10 mouse cellular contexts compared by ENCODE assay signal in genomic region chr19:7299052-7299451, GRCm38 (mm10). TPM values are rescaled to one million over a fixed set of nuclear protein-coding genes. Genes with fewer than 3 reads are reported as not detected.
A peak's percentile ranks its signal among the peaks of the same experiment; 100 is the strongest.
DNase-seq lines count a peak whose midpoint lies in the region; ATAC-seq and TF ChIP-seq lines count a peak whose summit lies in the region.
"Had no signal": no experiment of that assay in that cellular context is flagged by ENCODE, and none has a peak within 500 bp of the region (broad histone marks: within the 10 kb centered on the region; RNA-seq: fewer than 3 reads in every experiment).

No protein-coding gene starts in this region.

- peaks cover 2% of the 10 kb centered on the region; the same call in 1 of the 2 replicates for H3K79me2 ChIP-seq in heart, adult 2 months (replicated peaks; ENCODE audit: control insufficient read depth, insufficient read depth, low read length)

- H3K9me3 ChIP-seq in heart, embryonic 11.5 days (replicated peaks; ENCODE audit: control insufficient read depth, low read length): no peaks in the 10 kb centered on the region
- H3K9me3 ChIP-seq: limb, embryonic 12.5 days had no signal

- TF ChIP-seq CTCF in heart, adult 2 months (IDR thresholded peaks at IDR 0.05): no peak

- no peak for DNase-seq in heart, adult 2 months
- DNase-seq in right cerebral cortex, adult 18-20 months: peak; percentile 86
- no peak for DNase-seq in right cerebral cortex, postnatal 4 days
- peak; percentile 66 to 77 for DNase-seq in left cerebral cortex, postnatal 36 days (ENCODE audit: low spot score in 2 of 2)
- no peak for DNase-seq in embryo, embryonic 9.5 days (ENCODE audit: extremely low spot score)
- no peak for DNase-seq in adrenal gland, postnatal 36 days
- DNase-seq in spleen, adult 18-20 months: no peak
- DNase-seq: heart, postnatal 10 days had no signal

- H3K36me3 ChIP-seq in heart, embryonic 11.5 days (ENCODE audit: control insufficient read depth, insufficient read depth, low read length): no peaks in the 10 kb centered on the region; the same call in 1 of the 2 replicates
- H3K36me3 ChIP-seq in heart, adult 2 months (ENCODE audit: control insufficient read depth, insufficient read depth, low read length): peaks cover 3% of the 10 kb centered on the region; the same call in 1 of the 2 replicates

- no peak for TF ChIP-seq POLR2A in heart, adult 2 months (IDR thresholded peaks at IDR 0.05; ENCODE audit: insufficient read depth, low read depth, low read length)

- peaks cover 29% of the 10 kb centered on the region for H3K4me1 ChIP-seq in heart, embryonic 11.5 days (ENCODE audit: control insufficient read depth, insufficient read depth, low read length)
- peaks cover 24% of the 10 kb centered on the region for H3K4me1 ChIP-seq in heart, adult 2 months (ENCODE audit: control insufficient read depth, insufficient read depth, low read length)

- no peak overlapping the region for H3K4me2 ChIP-seq in heart, embryonic 11.5 days
- H3K4me2 ChIP-seq: limb, embryonic 12.5 days had no signal

- intact Hi-C loops in heart, adult 2 months (cut with DNase I): loop anchor here (5.0 kb wide), 1 partner anchor 38 kb away; no protein-coding TSS in a partner anchor
- intact Hi-C loops in left cerebral cortex, postnatal 36 days (cut with DNase I): no loop called here

- no peak overlapping the region for H3K4me3 ChIP-seq in heart, embryonic 11.5 days (ENCODE audit: low read depth, low read length)
- H3K4me3 ChIP-seq in heart, adult 2 months: no peak overlapping the region
- H3K4me3 ChIP-seq: limb, embryonic 12.5 days had no signal

- no peaks in the 10 kb centered on the region for H3K27me3 ChIP-seq in heart, embryonic 11.5 days (ENCODE audit: control insufficient read depth, insufficient read depth, low read length)
- no peaks in the 10 kb centered on the region for H3K27me3 ChIP-seq in heart, adult 2 months (ENCODE audit: control insufficient read depth, insufficient read depth, low read length)
- H3K27me3 ChIP-seq: limb, embryonic 12.5 days had no signal

- H3K27ac ChIP-seq in heart, embryonic 11.5 days (ENCODE audit: low read depth, low read length): 0 out of 2 replicates have a peak overlapping the region, but pooled peaks have one; percentile 54
- H3K27ac ChIP-seq in heart, adult 2 months: no peak overlapping the region
- H3K27ac ChIP-seq: limb, embryonic 12.5 days had no signal

- no peak for ATAC-seq in heart, embryonic 11.5 days (replicated peaks; ENCODE audit: insufficient number of reproducible peaks, low FRiP score, low TSS enrichment)

- no peak overlapping the region for H3K9ac ChIP-seq in heart, embryonic 11.5 days (ENCODE audit: low read depth, low read length)
- H3K9ac ChIP-seq in heart, adult 2 months (ENCODE audit: low read depth, low read length): no peak overlapping the region
- H3K9ac ChIP-seq: limb, embryonic 12.5 days had no signal

- TF ChIP-seq EP300 in heart, adult 2 months (IDR thresholded peaks at IDR 0.05; ENCODE audit: insufficient read depth, low read depth, low read length): no peak

RNA-seq across cellular contexts. Expression of gene Rcor2, which starts 31.9 kb away (rescaled TPM):
- 8.4 and 9.5 TPM in 2 replicates for polyA plus RNA-seq in heart, embryonic 11.5 days (2014; fragmentation: Nextera tagmentation; extraction: Ambion mirVana)
- 1 to 10 TPM; 5.7 to 7.6 TPM for total RNA-seq in heart, adult 2 months (2021)
- polyA plus RNA-seq in heart, adult 2 months (2012; rRNA removed): 11.6 and 12.7 TPM in 2 replicates
- 10 to 100 TPM; 14.9 to 16.0 TPM for total RNA-seq in left cerebral cortex, postnatal 36 days (2021)
- 1 to 10 TPM; 2.0 to 4.4 TPM for total RNA-seq in adrenal gland, postnatal 36 days (2021)

RNA-seq across cellular contexts. Expression of gene Mark2, which starts 42.6 kb away (rescaled TPM):
- 34.5 and 35.0 TPM in 2 replicates for polyA plus RNA-seq in heart, embryonic 11.5 days (2014; fragmentation: Nextera tagmentation; extraction: Ambion mirVana)
- 10 to 100 TPM; 46.2 to 53.8 TPM for total RNA-seq in heart, adult 2 months (2021)
- polyA plus RNA-seq in heart, adult 2 months (2012; rRNA removed): 53.1 and 56.7 TPM in 2 replicates
- 100 to 1,000 TPM; 134 to 160 TPM for total RNA-seq in left cerebral cortex, postnatal 36 days (2021)
- 10 to 100 TPM; 71.9 to 76.4 TPM for total RNA-seq in adrenal gland, postnatal 36 days (2021)

RNA-seq across cellular contexts. Expression of gene Naa40, which starts 58.1 kb away (rescaled TPM):
- 62.1 and 68.6 TPM in 2 replicates for polyA plus RNA-seq in heart, embryonic 11.5 days (2014; fragmentation: Nextera tagmentation; extraction: Ambion mirVana)
- total RNA-seq in heart, adult 2 months (2021): 10 to 100 TPM; 14.9 to 16.4 TPM
- 23.8 and 31.8 TPM in 2 replicates for polyA plus RNA-seq in heart, adult 2 months (2012; rRNA removed)
- 10 to 100 TPM; 26.5 to 42.4 TPM for total RNA-seq in left cerebral cortex, postnatal 36 days (2021)
- 10 to 100 TPM; 18.6 to 25.6 TPM for total RNA-seq in adrenal gland, postnatal 36 days (2021)

Comparison
In these comparisons a context has a peak if more than half of its experiments do, and no peak if none do; other contexts are left out.
1. DNase-seq: peak in right cerebral cortex, adult 18-20 months (single experiment) and left cerebral cortex, postnatal 36 days (2 of 2); none in heart, adult 2 months (0 of 2), right cerebral cortex, postnatal 4 days (single experiment), embryo, embryonic 9.5 days (single experiment), adrenal gland, postnatal 36 days (0 of 2) and spleen, adult 18-20 months (0 of 2).